Mouse (Mus musculus) CH12.LX (cell line): ENCODE data around the gene Dlg2. TPM values are rescaled to one million over a fixed set of nuclear protein-coding genes. Genes with fewer than 3 reads are reported as not detected.

Experiments
- DNase-seq: peaks from one replicate; pipeline ENCODE4 v3.0.0-alpha.2; 2013; ENCODE audit errors: extremely low read depth
- H3K27ac ChIP-seq: 2 replicates; pipeline ENCODE4 v1.5.1; 2012; ENCODE audit warnings: low read depth, mild to moderate bottlenecking, control low read depth, moderate library complexity; ENCODE audit not compliant: insufficient read depth
- H3K27me3 ChIP-seq: replicated peaks from 2 replicates; pipeline ENCODE3; 2012; ENCODE audit warnings: inconsistent platforms
- H3K36me3 ChIP-seq, 2 experiments: replicated peaks in 1 of 2; 2 replicates each; pipeline versions ENCODE3 to v1.6.1; 2012; ENCODE audit warnings: inconsistent platforms in 1 of 2, low read length in 1 of 2, mild to moderate bottlenecking in 1 of 2, mixed read lengths in 1 of 2, moderate library complexity in 1 of 2; ENCODE audit not compliant: control insufficient read depth in 1 of 2, insufficient read depth in 1 of 2
- H3K4me1 ChIP-seq, 2 experiments: 2 replicates each; pipeline ENCODE4 v1.6.1; 2012; ENCODE audit warnings: inconsistent platforms in 1 of 2, moderate library complexity in 1 of 2; ENCODE audit not compliant: insufficient read depth in 2 of 2, control insufficient read depth in 1 of 2
- H3K4me2 ChIP-seq: 2 replicates; pipeline ENCODE4 v1.6.1; 2012; ENCODE audit warnings: low read depth, mild to moderate bottlenecking, control low read depth; ENCODE audit not compliant: poor library complexity, insufficient read depth, severe bottlenecking
- H3K4me3 ChIP-seq, 3 experiments: fragments of 150-350 bp in 1 of 3; sonication (generic) in 1 of 3; replicated peaks in 1 of 3; 2 replicates each; pipeline versions ENCODE3 to v1.5.1; 2011 to 2012; ENCODE audit warnings: low read depth in 2 of 3, low read length in 2 of 3, mild to moderate bottlenecking in 2 of 3, moderate library complexity in 2 of 3, control low read depth in 1 of 3, improper control_type of control experiment in 1 of 3, inconsistent platforms in 1 of 3, mixed read lengths in 1 of 3; ENCODE audit not compliant: poor library complexity in 1 of 3
- H3K79me2 ChIP-seq: replicated peaks from 2 replicates; pipeline ENCODE4 v1.6.1; 2012; ENCODE audit warnings: mild to moderate bottlenecking, moderate library complexity; ENCODE audit not compliant: control insufficient read depth, poor library complexity, insufficient read depth, severe bottlenecking; ENCODE audit errors: extremely low read depth
- H3K9ac ChIP-seq: 2 replicates; pipeline ENCODE4 v1.6.1; 2012; ENCODE audit warnings: low read depth, mild to moderate bottlenecking, control low read depth, moderate library complexity; ENCODE audit not compliant: insufficient read depth
- H3K9me3 ChIP-seq: replicated peaks from 2 replicates; pipeline ENCODE3; 2012; ENCODE audit warnings: low read length, inconsistent platforms, mixed read lengths
- CHD2 ChIP-seq: IDR thresholded peaks from 2 replicates; pipeline ENCODE4 v1.6.1; 2011; ENCODE audit warnings: low read length, improper control_type of control experiment
- CTCF ChIP-seq, 2 experiments: IDR thresholded peaks in 1 of 2; conservative IDR thresholded peaks in 1 of 2; 2 replicates each; pipeline ENCODE4 v1.5.1; 2011 to 2012; ENCODE audit warnings: low read depth in 2 of 2, low read length in 2 of 2, improper control_type of control experiment in 1 of 2, inconsistent platforms in 1 of 2, mild to moderate bottlenecking in 1 of 2, moderate library complexity in 1 of 2
- ELF1 ChIP-seq: IDR thresholded peaks from 2 replicates; pipeline ENCODE4 v1.6.1; 2014; ENCODE audit warnings: low read depth, mild to moderate bottlenecking, inconsistent platforms, low read length, improper control_type of control experiment
- ETS1 ChIP-seq: conservative IDR thresholded peaks from 2 replicates; pipeline ENCODE4 v1.6.1; 2012; ENCODE audit warnings: low read depth, mild to moderate bottlenecking, inconsistent platforms, low read length, improper control_type of control experiment, moderate library complexity
- GABPA ChIP-seq: IDR thresholded peaks from 2 replicates; pipeline ENCODE4 v1.6.1; 2012; ENCODE audit warnings: low read depth, low read length, improper control_type of control experiment, inconsistent platforms; ENCODE audit not compliant: insufficient replicate concordance
- JUN ChIP-seq: IDR thresholded peaks from 2 replicates; pipeline ENCODE4 v1.6.1; 2011; ENCODE audit warnings: low read depth, mild to moderate bottlenecking, low read length, improper control_type of control experiment, moderate library complexity; ENCODE audit not compliant: insufficient read depth
- MAFK ChIP-seq: IDR thresholded peaks from 2 replicates; pipeline ENCODE4 v1.6.1; 2011; ENCODE audit warnings: low read length, improper control_type of control experiment; ENCODE audit not compliant: insufficient replicate concordance
- MAX ChIP-seq: IDR thresholded peaks from 2 replicates; pipeline ENCODE4 v1.6.1; 2011; ENCODE audit warnings: low read length, improper control_type of control experiment
- MEF2A ChIP-seq: IDR thresholded peaks from 2 replicates; pipeline ENCODE4 v1.6.1; 2014; ENCODE audit warnings: low read depth, mild to moderate bottlenecking, inconsistent platforms, low read length, improper control_type of control experiment, borderline replicate concordance
- MXI1 ChIP-seq: IDR thresholded peaks from 2 replicates; pipeline ENCODE4 v1.6.1; 2011; ENCODE audit warnings: mild to moderate bottlenecking, low read depth, low read length, improper control_type of control experiment
- MYC ChIP-seq: IDR thresholded peaks from 2 replicates; pipeline ENCODE4 v1.6.1; 2011; ENCODE audit warnings: low read depth, mild to moderate bottlenecking, improper control_type of control experiment, low read length
- NELFE ChIP-seq: IDR thresholded peaks from 2 replicates; pipeline ENCODE4 v1.6.1; 2011; ENCODE audit warnings: low read depth, low read length, improper control_type of control experiment
- NRF1 ChIP-seq: IDR thresholded peaks from 2 replicates; pipeline ENCODE4 v1.6.1; 2014; ENCODE audit warnings: low read depth, mild to moderate bottlenecking, inconsistent platforms, low read length, improper control_type of control experiment, moderate library complexity
- PAX5 ChIP-seq: IDR thresholded peaks from 2 replicates; pipeline ENCODE4 v1.6.1; 2012; ENCODE audit warnings: low read length, inconsistent platforms, mixed read lengths
- RCOR1 ChIP-seq: conservative IDR thresholded peaks from 2 replicates; pipeline ENCODE4 v1.6.1; 2012; ENCODE audit warnings: low read depth, mild to moderate bottlenecking, inconsistent platforms, low read length, improper control_type of control experiment
- SIN3A ChIP-seq: IDR thresholded peaks from 2 replicates; pipeline ENCODE4 v1.6.1; 2012; ENCODE audit warnings: low read length, improper control_type of control experiment, inconsistent platforms
- TCF12 ChIP-seq: IDR thresholded peaks from 2 replicates; pipeline ENCODE4 v1.6.1; 2014; ENCODE audit warnings: low read depth, mild to moderate bottlenecking, inconsistent platforms, low read length, improper control_type of control experiment
- USF2 ChIP-seq: conservative IDR thresholded peaks from 2 replicates; pipeline ENCODE4 v1.6.1; 2011; ENCODE audit warnings: low read depth, low read length, improper control_type of control experiment
- ZMIZ1 ChIP-seq: IDR thresholded peaks from 2 replicates; pipeline ENCODE4 v1.6.1; 2012; ENCODE audit warnings: low read depth, mild to moderate bottlenecking, inconsistent platforms, low read length, improper control_type of control experiment
- ZNF384 ChIP-seq: IDR thresholded peaks from 2 replicates; pipeline ENCODE4 v1.6.1; 2012; ENCODE audit warnings: low read depth, low read length, improper control_type of control experiment, inconsistent platforms
- dilution Hi-C: fragments of 300-500 bp; cut with MboI; formaldehyde crosslinking; loops from 2 replicates; pipeline ENCODE4 v1.14.3; 2020; ENCODE audit warnings: low sequenced_read_pairs; ENCODE audit not compliant: extremely low pct_unique_long_range_greater_than_20kb, extremely low pct_ligation_motif_present
- in situ Hi-C: fragments of 300-500 bp; cut with MboI; formaldehyde crosslinking; loops from 3 replicates; pipeline ENCODE4 v1.14.3; 2019; ENCODE audit warnings: low sequenced_read_pairs, low pct_ligation_motif_present, low pct_unique_long_range_greater_than_20kb, mixed read lengths
- polyA plus RNA-seq: library from polyadenylated mRNA; unstranded; fragments of >175 nt; gene quantifications from 2 replicates; pipeline ENCODE4 v1.2.1, GENCODE M21; 2012; ENCODE audit warnings: low read depth; ENCODE audit not compliant: insufficient read length
- total RNA-seq, 2 experiments: library from RNA; depleted of rRNA; stranded (reverse); fragments of 300-350 nt in 1 of 2; fragments of >200 nt in 1 of 2; gene quantifications; 2 replicates each; pipeline ENCODE4 v1.2.3; 2012 to 2014

Dlg2 gene
- total and polyA plus RNA-seq, 3 experiments: 0.36 TPM; not detected in 2

GRCm38 (mm10) chr7:92307634-92308033 lies 1831.2 kb downstream of the Dlg2 start:
- no peak for TF ChIP-seq MAFK
- TF ChIP-seq PAX5: no peak
- no peak for TF ChIP-seq RCOR1
- no peak for TF ChIP-seq ZMIZ1
- DNase-seq: no peak
- Histone ChIP-seq H3K79me2 (no peaks in the 10 kb centered on the region), H3K27me3 (no peaks in the 10 kb centered on the region), H3K4me2 (no peak overlapping the region), H3K27ac (no peak overlapping the region), H3K9me3 (no peaks in the 10 kb centered on the region), H3K4me1 (no peaks in the 10 kb centered on the region), H3K36me3 (no peaks in the 10 kb centered on the region), H3K9ac (no peak overlapping the region), H3K4me3 (no peak overlapping the region)
- dilution Hi-C loops: no loop called here
- in situ Hi-C loops: no loop called here

DNA sequence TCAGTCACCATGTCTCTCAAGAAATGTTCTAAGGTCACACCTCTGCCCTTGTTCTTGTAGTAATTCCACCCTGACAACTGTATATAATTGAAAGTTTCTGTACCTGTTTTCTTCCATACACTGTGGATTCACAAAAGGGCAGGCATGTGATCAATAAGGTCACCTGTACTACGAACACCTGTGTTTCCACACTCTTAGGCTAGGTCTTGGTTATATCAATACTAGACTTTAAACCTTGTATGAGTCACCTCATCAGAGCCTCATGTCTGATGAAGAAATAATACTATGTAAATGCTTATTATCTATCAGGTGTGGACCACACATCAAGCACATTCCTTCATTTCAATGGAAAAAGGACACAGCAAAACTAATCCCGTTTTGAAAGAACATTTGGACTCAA lies 1831.7 kb downstream of the Dlg2 start:
- Histone ChIP-seq H3K9ac (no peak overlapping the region), H3K4me1 (no peaks in the 10 kb centered on the region), H3K4me3 (no peak overlapping the region), H3K4me2 (no peak overlapping the region), H3K79me2 (no peaks in the 10 kb centered on the region), H3K27me3 (no peaks in the 10 kb centered on the region), H3K9me3 (no peaks in the 10 kb centered on the region), H3K36me3 (no peaks in the 10 kb centered on the region), H3K27ac (no peak overlapping the region)
- dilution Hi-C loops (no loop called here), in situ Hi-C loops (no loop called here)
- no peak for TF ChIP-seq GABPA
- no peak for TF ChIP-seq ZNF384
- TF ChIP-seq CTCF (conservative IDR thresholded peaks at IDR 0.05 in 1 of 2, IDR thresholded peaks at IDR 0.05 in 1 of 2; ENCODE audit: low read depth in 2 of 2, low read length in 2 of 2): no peak
- no peak for TF ChIP-seq MEF2A
- TF ChIP-seq CHD2: no peak
- no peak for TF ChIP-seq MXI1
- no peak for TF ChIP-seq JUN
- no peak for TF ChIP-seq USF2
- TF ChIP-seq MYC: no peak
- no peak for TF ChIP-seq SIN3A
- TF ChIP-seq TCF12: no peak
- TF ChIP-seq ETS1: no peak
- no peak for TF ChIP-seq MAX
- TF ChIP-seq NRF1: no peak
- TF ChIP-seq NELFE: no peak
- no peak for TF ChIP-seq ELF1
- no peak for DNase-seq
